Mouse (Mus musculus) B cell, adult 2 months (primary cell): ENCODE data around the gene Coa4.
A peak's percentile ranks its signal among the peaks of the same experiment; 100 is the strongest.

ENCODE experiments used
- DNase-seq, 2 experiments: peaks; one replicate each; pipeline ENCODE4 v3.0.0; 2022

Coa4 gene

DNA sequence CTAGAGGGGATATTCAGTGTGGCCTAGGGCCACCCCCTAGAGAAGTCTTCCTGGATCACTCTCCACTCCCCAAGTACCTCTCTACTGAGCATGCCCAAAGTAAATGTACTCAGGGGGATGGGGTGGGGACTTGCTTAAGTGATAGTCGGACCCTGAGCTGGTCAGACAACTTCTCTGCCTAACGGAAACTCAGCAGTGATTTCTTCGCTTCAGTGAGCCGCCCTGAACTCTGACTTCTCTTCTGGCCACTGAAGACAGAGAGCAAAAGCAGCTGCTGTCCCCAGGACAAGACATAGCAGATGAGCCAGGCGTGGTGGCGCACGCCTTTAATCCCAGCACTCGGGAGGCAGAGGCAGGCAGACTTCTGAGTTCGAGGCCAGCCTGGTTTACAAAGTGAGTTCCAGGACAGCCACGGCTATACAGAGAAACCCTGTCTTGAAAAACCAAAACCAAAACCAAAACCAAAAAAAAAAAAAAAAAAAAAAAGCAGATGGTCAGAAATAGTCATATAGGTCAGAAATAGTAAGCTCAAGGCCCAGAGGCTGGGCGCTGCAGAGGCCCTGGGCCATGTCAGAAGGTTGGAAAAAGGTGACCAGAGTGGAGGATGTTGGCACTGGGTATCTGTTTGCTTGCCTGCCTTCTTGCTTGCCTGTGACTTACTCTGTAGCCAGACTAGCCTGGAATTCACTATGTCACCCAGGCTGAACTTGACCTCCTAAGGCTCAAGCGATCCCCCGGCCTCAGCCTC is 32.0 kb upstream of the Coa4 start:
- DNase-seq: peak; percentile 35 to 54

DNA sequence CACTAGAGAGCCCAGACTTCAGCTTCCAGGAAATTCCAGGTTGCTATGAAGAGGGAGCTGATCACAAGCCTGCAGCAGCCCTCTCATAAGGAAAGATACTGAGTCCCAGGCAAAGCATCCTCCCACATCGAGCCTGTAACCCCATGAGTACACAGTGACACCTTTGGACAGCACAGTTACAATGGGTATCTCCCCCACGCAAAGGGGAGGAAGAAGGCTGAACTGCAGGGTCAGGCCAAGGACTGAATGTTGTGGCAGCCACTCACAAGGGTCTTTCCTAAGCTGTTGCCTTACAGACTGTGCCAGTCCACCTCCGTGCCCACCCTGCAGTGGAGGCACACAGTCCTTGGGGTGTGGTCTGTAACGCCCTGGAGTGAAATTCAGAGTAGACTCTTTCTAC is 30.4 kb upstream of the Coa4 start:
- DNase-seq: no peak

DNA sequence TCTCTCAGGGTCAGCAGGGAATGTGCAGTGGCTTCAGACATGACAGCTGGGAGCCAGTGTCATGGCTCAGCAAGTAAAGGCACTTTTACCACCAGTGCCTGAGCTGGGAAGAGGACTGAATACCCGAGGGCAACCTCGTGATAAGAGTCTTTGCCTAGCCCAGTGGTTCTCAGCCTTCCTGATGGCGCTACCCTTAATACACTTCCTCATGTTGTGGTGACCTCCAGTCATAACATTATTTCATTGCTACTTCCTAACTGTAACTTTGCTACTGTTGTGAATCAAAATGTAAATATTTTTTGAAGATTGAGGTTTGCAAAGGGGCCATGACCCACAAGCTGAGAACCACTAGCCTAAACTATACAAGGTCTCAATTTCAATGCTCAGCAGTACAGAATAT is 28.2 kb upstream of the Coa4 start:
- DNase-seq: no peak

DNA sequence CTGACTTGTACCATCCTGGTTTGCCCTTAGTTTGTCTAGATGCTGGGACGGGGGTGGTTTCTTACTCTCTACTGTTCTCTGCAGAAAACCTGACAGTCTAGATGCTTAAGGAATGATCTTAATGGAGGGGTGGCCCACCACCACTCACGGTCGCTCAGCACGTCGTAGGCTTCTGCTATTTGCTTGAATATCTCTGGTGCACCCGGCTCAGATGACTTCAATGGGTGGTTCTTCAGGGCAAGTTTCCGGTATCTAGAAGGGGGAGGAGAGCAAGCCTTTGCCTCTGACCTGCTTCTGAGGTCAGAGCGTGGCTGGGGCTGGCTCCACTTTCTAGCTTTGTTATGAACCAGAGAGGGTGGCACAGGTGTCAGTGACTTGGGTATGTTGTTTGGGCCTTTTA is 25.3 kb upstream of the Coa4 start:
- DNase-seq: no peak

DNA sequence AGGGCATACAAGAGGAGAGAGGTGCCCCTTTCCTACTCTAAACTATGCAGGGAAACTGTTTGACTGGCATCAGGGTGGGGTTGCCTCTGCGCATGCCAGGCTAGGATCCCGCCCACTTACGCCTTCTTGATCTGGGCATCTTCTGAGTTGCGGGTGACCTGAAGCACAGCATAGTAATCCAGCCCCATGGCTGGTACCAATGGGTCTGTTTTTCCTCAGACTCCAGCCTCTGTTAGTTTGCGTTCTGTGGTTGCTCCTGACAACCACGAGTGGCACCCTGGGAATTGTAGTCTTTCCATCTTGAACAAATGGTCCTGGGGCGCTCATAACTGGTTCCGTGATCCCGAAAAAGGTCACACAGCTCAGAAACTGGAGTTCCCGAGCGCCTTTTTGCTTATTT is 22.3 kb upstream of the Coa4 start, which contains the start of gene Dnajb13:
TSS of gene Dnajb13 (minus strand) at position 388 of the 400 bp plus-strand sequence.
- DNase-seq: no peak

DNA sequence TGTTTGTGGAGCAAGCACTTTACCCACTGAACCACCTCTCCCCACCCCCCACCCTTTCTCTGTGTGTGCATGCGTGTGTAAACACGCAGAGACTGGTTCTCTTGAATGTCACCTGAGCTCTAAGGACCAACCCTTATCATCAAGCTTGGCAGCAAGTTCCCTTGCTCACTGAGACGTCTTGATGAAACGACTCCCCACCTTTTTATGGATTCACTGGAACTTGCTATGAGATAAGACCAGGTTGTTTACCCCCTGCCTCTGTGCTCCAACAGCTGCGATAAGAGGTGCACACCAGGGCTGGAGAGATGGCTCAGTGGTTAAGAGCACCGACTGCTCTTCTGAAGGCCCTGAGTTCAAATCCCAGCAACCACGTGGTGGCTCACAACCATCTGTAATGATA is 16.7 kb upstream of the Coa4 start:
- DNase-seq: no peak

DNA sequence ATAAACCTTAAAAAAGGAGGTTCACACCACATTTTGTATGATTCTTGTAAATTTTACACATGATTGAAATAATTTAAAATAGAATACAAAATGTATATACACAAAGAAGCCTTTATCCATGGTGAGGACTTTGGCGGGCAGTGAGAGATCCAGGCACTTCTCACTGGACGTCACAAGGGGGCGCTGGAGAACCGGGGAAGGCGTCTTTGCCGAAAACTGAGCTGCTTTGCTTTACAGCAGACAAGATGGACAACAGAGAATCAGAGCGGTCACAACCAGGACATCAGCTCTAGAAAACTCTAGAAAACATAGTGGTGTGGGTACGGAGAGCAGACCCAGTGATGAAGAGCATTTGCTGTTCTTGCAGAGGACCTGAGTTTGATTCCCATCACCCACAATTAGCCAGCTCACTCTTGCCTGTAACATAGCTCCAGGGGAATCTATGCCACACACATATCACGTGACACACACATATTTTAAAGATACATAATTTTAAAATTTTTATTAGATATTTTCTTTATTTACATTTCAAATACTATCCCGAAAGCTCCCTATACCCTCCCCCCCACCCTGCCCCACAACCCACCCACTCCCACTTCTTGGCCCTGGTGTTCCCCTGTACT is 16.1 kb upstream of the Coa4 start:
- DNase-seq: peak; percentile 91 to 92

DNA sequence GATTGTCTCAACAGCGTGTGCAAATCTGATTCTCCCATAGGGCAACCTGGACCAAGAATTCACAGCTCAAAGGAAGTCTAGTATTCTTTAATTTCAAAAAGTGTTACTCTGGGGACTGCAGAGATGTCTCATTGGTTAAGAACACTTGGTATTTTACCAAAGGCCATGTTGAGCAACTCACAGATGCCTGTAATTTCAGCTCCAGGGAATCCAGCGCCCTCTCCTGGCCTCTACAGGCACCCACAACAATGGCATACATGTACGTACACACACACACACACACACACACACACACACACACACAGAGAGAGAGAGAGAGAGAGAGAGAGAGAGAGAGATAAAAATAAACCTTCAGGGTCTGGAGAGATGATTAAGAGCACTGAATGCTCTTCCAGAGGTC is 14.6 kb upstream of the Coa4 start:
- no peak for DNase-seq

DNA sequence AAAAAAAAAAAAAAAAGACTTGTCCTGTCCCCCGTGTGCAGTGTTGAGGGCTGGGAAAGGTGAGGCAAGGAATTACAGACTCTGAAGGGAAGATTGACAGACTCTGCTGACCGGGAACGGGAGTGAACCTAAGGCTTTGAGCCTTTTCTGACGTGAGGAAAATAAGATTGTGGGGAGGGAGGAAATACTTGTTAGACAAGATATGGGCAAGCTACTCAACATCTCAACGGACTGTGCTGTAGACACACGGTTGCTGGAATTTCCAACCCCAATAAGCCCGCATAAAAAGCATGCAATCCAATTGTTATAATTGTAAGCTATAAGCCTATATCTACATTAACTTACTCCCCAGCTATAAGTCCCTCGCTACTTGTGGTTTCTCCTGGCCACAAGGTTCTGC is 12.2 kb upstream of the Coa4 start:
- DNase-seq: no peak

DNA sequence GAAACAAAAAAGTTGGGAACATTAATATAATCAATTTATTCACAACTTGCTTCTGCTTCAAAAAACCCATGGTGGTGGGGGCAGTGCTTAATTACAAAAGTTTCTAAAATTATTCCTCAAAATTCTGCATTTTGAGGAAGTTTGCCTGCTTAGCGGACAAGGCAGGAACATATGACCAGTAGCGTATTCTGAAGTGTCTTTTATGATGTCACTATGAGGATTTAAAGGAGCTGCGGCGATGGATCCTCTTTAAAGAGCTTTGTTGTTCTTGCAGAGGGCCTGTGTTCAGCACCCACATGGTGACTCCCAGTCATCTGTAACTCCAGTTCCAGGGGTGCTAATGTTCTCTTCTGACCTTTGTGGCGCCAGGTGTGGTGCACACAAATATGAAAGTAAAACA is 6.1 kb upstream of the Coa4 start:
- no peak for DNase-seq

DNA sequence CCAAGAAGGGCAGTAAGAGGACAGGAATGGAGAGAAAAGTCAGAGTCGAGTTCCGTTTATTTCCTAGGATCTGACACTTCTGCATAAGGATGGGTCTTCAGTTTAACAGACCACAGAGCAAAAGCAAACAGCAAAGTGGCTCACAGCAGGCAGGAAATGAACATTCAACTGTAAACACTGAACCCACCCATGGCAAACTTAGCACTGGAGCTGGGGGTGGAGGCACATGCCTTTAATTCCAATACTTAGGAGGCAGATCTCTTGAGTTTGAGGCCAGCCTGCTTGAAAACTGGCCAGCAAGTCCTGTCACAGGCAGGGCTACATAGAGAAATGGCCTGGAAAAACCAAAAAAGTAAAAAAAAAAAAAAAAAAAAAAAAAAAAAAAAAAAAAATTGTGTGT is 3.4 kb upstream of the Coa4 start:
- no peak for DNase-seq

DNA sequence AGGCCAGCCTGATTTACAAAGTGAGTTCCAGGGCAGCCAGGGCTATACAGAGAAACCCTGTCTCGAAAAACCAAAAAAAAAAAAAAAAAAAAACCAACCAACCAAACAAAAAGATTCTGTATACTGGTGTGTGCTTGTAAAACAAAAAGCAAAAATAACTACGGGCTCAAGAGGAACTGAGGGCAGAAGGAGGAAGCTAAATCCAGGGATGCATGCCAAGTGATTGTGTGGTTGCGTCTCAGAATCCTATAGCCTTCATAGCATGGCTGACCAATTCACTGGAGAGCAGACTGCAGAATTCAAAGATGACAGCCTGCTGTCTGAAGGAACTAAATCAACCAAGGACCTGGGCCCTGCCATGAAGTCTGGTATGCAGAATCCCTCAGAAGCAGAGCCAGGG is 2.7 kb upstream of the Coa4 start:
- DNase-seq: no peak

DNA sequence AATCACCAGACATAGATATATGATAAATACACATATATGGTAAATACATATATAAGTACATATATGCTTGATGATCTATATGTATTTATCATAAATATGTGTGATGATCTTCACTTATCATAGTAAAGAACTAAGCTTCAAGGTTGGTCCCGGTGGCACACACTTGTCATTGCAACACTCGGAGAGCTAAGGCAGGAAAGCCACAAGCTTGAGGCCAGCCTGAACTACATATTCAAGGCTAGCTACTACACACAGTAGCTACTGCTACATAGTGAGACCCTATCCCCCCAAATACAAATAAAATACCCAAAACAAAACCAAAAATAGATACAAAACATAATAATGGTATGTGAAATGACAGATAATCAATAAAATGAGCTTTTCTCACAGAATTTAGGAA is 1.0 kb upstream of the Coa4 start:
- no peak for DNase-seq

DNA sequence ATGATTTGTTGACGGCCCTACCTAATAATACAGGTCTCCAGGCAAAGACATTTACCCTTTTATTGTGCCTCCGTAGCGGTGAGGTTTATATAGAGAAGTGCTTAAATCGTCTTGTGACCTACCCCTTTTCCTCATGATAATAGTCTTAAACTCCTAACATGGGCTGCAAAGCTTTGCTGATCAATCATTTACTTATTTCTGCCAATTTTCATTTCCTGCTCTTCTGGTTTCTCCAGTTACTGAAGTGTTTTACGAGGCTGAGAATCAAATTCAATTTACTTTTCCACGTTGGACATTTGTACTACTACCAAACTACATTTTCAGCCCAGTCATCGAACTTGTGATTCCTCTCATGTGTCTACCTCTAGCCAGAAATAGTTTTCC is 640 bp downstream of the Coa4 start:
- DNase-seq: no peak

DNA sequence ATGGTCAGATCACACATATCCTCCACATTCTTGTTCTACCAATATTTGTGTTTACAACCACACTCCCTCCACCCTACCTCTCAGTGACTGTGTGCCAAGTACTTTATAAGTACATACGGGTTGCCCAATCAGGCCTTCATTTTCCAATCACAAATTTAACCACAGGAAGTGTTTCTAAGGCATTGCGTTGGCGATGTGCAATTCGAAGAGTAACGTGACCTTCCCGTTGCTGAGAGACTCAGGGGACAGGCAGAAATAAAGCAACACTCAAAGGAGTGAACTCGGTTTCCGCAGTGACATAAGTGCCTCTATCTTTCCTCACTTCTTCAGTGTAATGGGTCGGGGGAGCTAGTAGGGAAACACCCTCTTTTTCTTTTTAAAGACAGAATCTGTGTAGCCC is 2.6 kb downstream of the Coa4 start:
- no peak for DNase-seq

DNA sequence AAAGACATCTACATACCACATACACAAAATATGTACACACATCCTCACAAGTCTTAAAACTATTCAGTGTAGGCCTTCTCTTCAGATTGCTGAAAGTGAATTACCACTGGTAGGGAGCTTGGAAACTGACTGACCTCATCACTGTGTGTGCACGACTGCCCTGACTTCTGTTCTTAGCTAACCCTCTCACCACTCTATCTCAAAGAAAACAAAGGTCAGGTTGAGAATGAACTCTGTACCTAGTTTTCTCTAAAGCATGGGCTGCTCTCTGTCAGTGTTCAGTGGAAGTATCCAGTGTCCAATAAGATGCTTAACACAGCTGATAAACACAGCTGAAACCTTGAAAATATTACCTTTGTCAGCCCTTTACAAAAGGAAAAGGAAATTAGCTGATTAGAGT is 7.6 kb downstream of the Coa4 start:
- no peak for DNase-seq

DNA sequence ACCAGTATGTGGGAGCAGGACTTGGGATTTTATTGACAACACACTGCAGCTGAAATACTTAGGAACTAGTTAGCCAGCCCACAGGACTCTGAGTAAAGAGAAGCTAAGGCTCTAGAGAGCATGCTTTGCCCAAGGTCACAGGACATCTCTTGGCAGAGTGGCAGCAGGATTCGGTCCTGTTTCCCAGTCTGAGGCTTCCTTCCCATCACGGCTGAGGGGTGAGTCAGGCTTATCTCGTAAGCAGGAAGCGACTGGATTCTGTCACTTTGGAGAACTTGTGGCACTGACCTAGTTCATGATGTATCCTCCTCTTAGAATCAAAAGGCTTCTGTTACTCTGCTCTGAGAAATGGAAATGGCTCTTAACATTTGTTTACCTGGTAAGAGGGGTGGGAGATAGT is 10.8 kb downstream of the Coa4 start:
- DNase-seq: no peak

DNA sequence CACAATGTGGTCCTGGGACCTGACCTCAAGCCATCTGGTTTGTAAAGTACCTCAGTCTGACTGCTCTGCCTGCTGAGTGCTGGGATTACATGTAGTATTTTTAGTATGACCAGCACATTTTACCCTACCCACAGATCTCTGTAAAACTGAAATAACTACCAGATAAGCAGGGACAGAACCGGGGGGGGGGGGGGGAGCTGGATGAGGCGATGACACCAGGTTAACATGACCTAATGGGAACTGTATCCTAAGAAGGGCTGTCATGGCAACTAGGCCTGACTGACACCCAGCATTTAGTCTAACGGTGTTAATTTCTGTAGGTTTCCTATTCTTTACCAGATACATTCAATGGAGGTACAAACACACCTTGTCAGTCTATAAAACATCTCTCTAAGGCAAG is 12.9 kb downstream of the Coa4 start:
- DNase-seq: no peak

DNA sequence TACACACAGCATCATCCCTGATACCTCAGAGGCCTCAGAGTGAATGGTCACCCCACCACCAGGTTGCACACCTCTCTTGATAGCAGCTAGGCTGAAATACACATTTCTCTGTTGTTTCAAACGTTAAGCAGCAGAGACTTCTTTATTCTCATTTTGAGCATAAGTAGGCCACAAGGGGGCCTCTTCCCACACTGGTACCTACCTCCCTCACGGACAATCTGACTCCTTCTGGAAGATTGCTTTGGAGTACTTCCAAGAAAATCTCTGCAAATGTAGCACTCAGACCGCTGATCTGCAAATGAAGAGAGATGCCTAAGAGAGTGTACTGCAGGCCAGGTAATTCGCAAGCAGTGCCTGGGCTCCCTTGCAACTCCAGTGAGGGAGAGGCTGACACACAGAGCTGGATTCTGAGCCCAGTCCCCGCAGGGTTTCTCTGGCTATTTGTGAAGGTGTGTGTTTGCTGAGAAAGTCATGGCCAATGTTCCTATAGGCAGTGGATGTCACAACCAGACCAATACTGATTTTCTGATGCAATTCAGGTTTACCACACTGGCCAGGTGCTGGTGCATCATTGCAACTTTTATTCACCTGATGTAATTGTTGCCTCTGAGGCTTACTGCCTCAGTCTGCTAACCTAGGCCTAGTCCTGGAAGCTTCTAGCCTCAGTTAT is 13.6 kb downstream of the Coa4 start:
- DNase-seq: peak; percentile 9 to 17

DNA sequence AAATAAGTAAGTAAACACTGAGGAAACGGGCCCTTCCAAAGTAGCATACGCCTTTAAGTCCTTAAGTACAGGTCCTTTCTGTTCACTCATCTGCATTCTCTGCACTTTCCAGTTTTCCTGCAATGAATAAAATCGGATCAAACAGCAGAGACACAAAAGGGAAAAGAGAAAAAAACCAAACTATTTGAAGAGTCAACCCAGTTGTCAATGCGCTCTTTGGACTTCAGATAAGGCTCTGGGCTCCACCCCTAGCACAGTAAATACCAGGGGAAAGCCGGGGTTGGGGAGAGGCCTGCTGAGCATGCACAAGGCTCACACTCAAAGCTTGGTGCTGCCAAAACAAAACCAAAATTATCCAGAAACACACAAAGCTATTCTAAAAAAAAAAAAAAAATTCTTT is 18.1 kb downstream of the Coa4 start:
- DNase-seq: no peak

DNA sequence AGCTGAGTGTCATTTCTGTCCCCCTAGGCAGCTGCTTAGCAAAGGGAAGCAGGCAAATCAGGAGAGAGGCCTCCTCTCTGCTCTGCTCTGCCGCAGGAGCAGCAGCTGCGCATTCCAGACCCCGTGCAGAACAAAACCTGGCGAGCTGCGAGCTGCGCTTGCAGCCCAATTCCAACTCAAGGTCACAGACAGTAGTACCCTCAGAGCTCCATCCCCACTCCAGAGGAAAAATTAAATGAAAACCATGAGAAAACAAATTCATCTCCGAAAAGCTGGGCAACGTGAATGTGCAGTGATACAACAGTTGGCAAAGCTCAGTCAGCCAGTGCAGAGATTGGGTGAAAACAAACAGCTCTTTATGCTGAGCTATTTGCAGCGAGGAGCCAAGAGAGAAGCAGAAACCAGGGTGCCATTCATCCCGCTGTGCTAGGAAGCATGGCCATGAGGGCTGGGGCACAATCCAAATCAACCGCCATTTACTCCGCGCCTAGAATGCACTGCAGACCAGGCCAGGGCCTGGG is 18.6 kb downstream of the Coa4 start:
- DNase-seq: no peak

DNA sequence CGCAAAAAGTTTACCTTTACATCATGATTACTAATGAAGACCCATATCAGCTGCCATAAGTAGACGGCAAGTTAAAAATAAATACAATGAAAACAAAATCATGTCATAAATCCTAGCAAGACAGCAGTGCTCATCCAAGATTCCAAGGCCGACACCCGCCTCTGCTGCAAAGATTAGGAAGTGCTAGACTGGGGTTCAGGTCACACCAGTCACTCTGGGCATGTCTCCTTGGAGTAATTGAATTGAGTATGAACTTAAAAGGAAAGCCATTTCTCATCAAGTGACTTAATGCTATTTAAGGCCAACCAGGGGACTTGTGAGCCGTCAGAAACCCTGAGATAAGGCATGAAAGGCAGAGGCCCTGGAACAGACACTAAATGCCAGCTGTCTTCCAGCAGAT is 20.4 kb downstream of the Coa4 start:
- DNase-seq: no peak

DNA sequence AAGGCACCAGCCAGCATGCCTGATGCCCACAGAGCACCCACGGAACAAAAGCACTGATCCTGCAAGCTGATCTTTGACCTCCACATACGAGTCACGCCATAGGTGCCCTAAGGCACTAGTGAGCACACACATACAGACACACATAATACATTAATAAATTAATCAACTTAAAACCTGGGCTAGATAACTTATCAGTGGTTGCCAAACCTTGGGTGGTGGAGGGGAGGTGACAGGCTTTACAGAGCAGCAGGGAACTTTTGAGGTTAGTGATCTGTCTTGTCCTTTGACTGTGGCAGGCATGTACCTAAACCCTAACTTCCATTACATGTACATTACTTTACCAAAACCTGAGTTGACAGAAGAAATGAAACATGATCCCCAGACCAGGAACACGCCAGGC is 22.5 kb downstream of the Coa4 start:
- no peak for DNase-seq

DNA sequence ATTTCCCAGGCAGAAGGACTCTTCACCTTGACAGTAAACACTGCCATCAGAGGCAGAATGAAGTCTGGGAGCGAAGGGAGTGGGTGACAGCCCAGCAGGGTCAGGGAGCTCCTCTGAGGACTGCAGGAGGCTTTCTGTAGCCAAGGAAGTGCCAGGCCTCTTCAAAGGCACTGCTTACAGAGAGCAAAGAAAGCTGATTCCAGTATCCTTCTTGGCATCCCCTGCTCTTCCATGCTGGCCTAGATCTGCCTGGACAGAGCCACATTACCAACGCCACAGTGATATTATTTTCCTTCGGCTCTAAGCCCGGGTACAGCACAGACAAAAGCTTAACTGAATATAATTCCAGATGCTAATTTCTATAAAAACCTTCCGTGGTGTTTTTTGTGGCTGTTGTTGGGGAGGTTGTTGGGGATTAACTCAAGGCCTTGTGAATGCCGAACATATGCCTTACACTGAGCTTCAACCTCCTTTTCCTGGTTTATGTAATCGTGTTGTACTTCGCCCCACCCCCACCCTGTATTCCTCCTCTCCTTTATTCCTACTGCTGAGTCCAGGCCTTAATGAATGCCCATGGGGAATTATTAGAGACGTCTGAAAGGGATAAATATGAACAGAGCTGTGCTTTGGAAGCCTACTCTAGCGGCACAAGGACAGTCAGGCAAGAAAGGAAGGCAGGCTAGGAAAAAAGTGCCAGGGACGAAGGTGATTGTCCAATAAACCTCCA is 25.2 kb downstream of the Coa4 start:
- DNase-seq: no peak
